Mouse (Mus musculus) kidney, adult 9 months (tissue): ENCODE results near the gene Klhdc9.
A peak's percentile ranks its signal among the peaks of the same experiment; 100 is the strongest.

ENCODE experiments used
- DNase-seq: peaks from one replicate; pipeline ENCODE4 v3.0.0; 2022

Klhdc9 gene

GRCm38 (mm10) chr1:171360656-171361055, at the start of gene Klhdc9:
Gene Klhdc9 (minus strand): TSS chr1:171360798.
- DNase-seq, result peak; percentile 95

GRCm38 (mm10) chr1:171410231-171410630, 49.6 kb upstream of the Klhdc9 start:
- DNase-seq, result no peak

GRCm38 (mm10) chr1:171407263-171407662, 46.7 kb upstream of the Klhdc9 start:
- no peak for DNase-seq

GRCm38 (mm10) chr1:171402991-171403390, 42.4 kb upstream of the Klhdc9 start:
- DNase-seq, result no peak

- no peak for DNase-seq
These were observed 41.2 kb upstream of the Klhdc9 start for GRCm38 (mm10) chr1:171401821-171402220.

GRCm38 (mm10) chr1:171390101-171390500, 29.5 kb upstream of the Klhdc9 start:
- DNase-seq, result peak; percentile 22

- DNase-seq, result peak; percentile 46
These were observed 27.9 kb upstream of the Klhdc9 start, which contains the start of gene Arhgap30 for GRCm38 (mm10) chr1:171388376-171389102. Gene Arhgap30 (plus strand): TSS chr1:171388954.

GRCm38 (mm10) chr1:171387099-171387498, 26.5 kb upstream of the Klhdc9 start:
- no peak for DNase-seq

- no peak for DNase-seq
These were observed 24.6 kb upstream of the Klhdc9 start for GRCm38 (mm10) chr1:171385171-171385570.

- no peak for DNase-seq
These were observed 23.8 kb upstream of the Klhdc9 start for GRCm38 (mm10) chr1:171384361-171384760.

GRCm38 (mm10) chr1:171382096-171382620, 21.6 kb upstream of the Klhdc9 start:
- DNase-seq, result no peak

- DNase-seq, result peak; percentile 79
These were observed 19.5 kb upstream of the Klhdc9 start for GRCm38 (mm10) chr1:171379935-171380599.

GRCm38 (mm10) chr1:171378298-171378697, 17.7 kb upstream of the Klhdc9 start:
- DNase-seq, result no peak

GRCm38 (mm10) chr1:171375646-171376097, 15.1 kb upstream of the Klhdc9 start:
- DNase-seq, result no peak

GRCm38 (mm10) chr1:171373946-171374345, 13.3 kb upstream of the Klhdc9 start:
- DNase-seq, result no peak

GRCm38 (mm10) chr1:171372880-171373279, 12.3 kb upstream of the Klhdc9 start:
- DNase-seq, result no peak

- DNase-seq, result peak; percentile 43
These were observed 9.4 kb upstream of the Klhdc9 start, which contains the start of gene Nectin4 for GRCm38 (mm10) chr1:171369845-171370556. Gene Nectin4 (plus strand): TSS chr1:171370099.

GRCm38 (mm10) chr1:171365934-171366333, 5.3 kb upstream of the Klhdc9 start:
- DNase-seq, result no peak

GRCm38 (mm10) chr1:171361106-171362103, 807 bp upstream of the Klhdc9 start:
- peak; percentile 80 for DNase-seq

GRCm38 (mm10) chr1:171360253-171360652, 345 bp downstream of the Klhdc9 start:
- no peak for DNase-seq

GRCm38 (mm10) chr1:171358421-171358820, 2.2 kb downstream of the Klhdc9 start:
- no peak for DNase-seq

GRCm38 (mm10) chr1:171356814-171357213, 3.8 kb downstream of the Klhdc9 start:
- no peak for DNase-seq
